Mouse (Mus musculus) liver, embryonic 14.5 days (tissue): ENCODE results near the gene Map2k5. TPM values are rescaled to one million over a fixed set of nuclear protein-coding genes. Genes with fewer than 3 reads are reported as not detected.

ENCODE experiments used
- ATAC-seq: fragments of 200-750 bp; cut with Nextera tagmentation; 2 replicates; pipeline ENCODE4 v1.8.0; 2017; ENCODE audit warnings: moderate number of reproducible peaks, mild to moderate bottlenecking, moderate library complexity; ENCODE audit not compliant: insufficient read depth
- DNase-seq, 3 experiments: peaks; one replicate each; pipeline ENCODE4 v3.0.0-alpha.2; 2012 to 2013; ENCODE audit warnings: low read depth in 3 of 3, low spot score in 3 of 3
- H3K27ac ChIP-seq: fragments of 300-500 bp; sonication (generic); 2 replicates; pipeline ENCODE4 v1.5.1; 2014; ENCODE audit warnings: moderate library complexity, mild to moderate bottlenecking, control low read depth, inconsistent platforms
- H3K27me3 ChIP-seq: fragments of 300-500 bp; sonication (generic); 2 replicates; pipeline ENCODE4 v1.6.1; 2014; ENCODE audit warnings: mild to moderate bottlenecking, low read length, moderate library complexity; ENCODE audit not compliant: control insufficient read depth, insufficient read depth
- H3K36me3 ChIP-seq: fragments of 300-500 bp; sonication (generic); replicated peaks from 2 replicates; pipeline ENCODE4 v1.6.1; 2014; ENCODE audit warnings: low read depth; ENCODE audit not compliant: control insufficient read depth, insufficient read depth
- H3K4me1 ChIP-seq, 2 experiments: fragments of 200-500 bp in 1 of 2; fragments of 300-500 bp in 1 of 2; sonication (generic) in 1 of 2; replicated peaks; 2 replicates each; pipeline ENCODE4 v1.6.1; 2012 to 2014; ENCODE audit warnings: antibody characterized with exemption in 1 of 2, inconsistent platforms in 1 of 2, low read length in 1 of 2; ENCODE audit not compliant: control insufficient read depth in 2 of 2, insufficient read depth in 2 of 2
- H3K4me2 ChIP-seq: fragments of 300-500 bp; sonication (generic); 2 replicates; pipeline ENCODE4 v1.6.1; 2014; ENCODE audit warnings: low read depth, mild to moderate bottlenecking, control low read depth, moderate library complexity
- H3K4me3 ChIP-seq, 2 experiments: fragments of 200-500 bp in 1 of 2; fragments of 300-500 bp in 1 of 2; sonication (generic) in 1 of 2; 2 replicates each; pipeline ENCODE4 v1.5.1; 2012 to 2014; ENCODE audit warnings: low read depth in 2 of 2, low read length in 2 of 2, mild to moderate bottlenecking in 2 of 2, control low read depth in 1 of 2, inconsistent platforms in 1 of 2, moderate library complexity in 1 of 2; ENCODE audit not compliant: insufficient read depth in 1 of 2
- H3K9ac ChIP-seq: fragments of 300-500 bp; sonication (generic); replicated peaks from 2 replicates; pipeline ENCODE4 v1.6.1; 2014; ENCODE audit warnings: mild to moderate bottlenecking, control low read depth, moderate library complexity
- H3K9me3 ChIP-seq: fragments of 300-500 bp; sonication (generic); 2 replicates; pipeline ENCODE4 v1.6.1; 2016; ENCODE audit warnings: low read length, mixed read lengths; ENCODE audit not compliant: control insufficient read depth
- CTCF ChIP-seq: IDR thresholded peaks from 2 replicates; pipeline ENCODE4 v1.5.1; 2016; ENCODE audit warnings: antibody characterized with exemption, low read depth, control low read depth
- EP300 ChIP-seq: IDR thresholded peaks from 2 replicates; pipeline ENCODE4 v1.6.1; 2016; ENCODE audit warnings: antibody characterized with exemption, low read depth
- WGBS: fragments of 180-500 bp; shearing (Covaris S2); extraction: QIAGEN DNeasy Blood & Tissue Kit; methylation state at CpG from one replicate; pipeline ENCODE4 v1.1.7; 2014; ENCODE audit not compliant: insufficient replicate concordance; 5-methylcytosine and 5-hydroxymethylcytosine counted together
- polyA plus RNA-seq, 2 experiments: library from polyadenylated mRNA; depleted of rRNA in 1 of 2; stranded (reverse) in 1 of 2; unstranded in 1 of 2; fragments of >200 nt; fragmentation: Nextera tagmentation in 1 of 2; extraction: Ambion mirVana in 1 of 2; gene quantifications; 2 replicates each; pipeline versions ENCODE4 v1.2.1 to v1.2.3; 2012 to 2014

The Map2k5 gene
- polyA plus RNA-seq, 2 experiments, result 6.1 to 7.4 TPM

DNA sequence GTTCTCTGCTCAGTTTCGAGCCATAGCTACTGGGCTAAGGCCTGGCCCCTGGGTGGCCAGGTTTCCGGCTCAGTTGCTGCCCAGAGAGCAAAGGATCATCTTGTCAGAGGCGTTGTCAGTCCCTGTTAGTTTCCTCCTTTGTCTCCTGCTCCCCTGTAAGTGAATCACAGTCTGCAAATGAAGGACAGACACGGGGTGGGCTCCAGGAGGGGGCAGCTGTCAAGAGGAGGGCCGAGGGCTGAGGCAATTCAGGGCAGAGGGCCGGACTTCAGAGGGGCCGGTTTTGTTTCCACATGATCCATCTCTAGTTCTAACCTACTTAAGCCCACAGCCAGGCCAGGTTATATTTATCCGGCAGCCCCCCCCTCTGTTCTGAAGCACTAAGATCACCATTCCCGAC is 212.6 kb downstream of the Map2k5 start:
- no peak for ATAC-seq
- Histone ChIP-seq H3K4me1 (no peaks in the 10 kb centered on the region), H3K9ac (no peak overlapping the region), H3K4me2 (no peak overlapping the region), H3K27ac (no peak overlapping the region), H3K36me3 (no peaks in the 10 kb centered on the region), H3K4me3 (no peak overlapping the region), H3K27me3 (no peaks in the 10 kb centered on the region), H3K9me3 (no peaks in the 10 kb centered on the region)
- DNase-seq, result no peak
- TF ChIP-seq CTCF (no peak), EP300 (no peak)
- 59% methylated on average over 9 of the region's 9 CpGs for WGBS

DNA sequence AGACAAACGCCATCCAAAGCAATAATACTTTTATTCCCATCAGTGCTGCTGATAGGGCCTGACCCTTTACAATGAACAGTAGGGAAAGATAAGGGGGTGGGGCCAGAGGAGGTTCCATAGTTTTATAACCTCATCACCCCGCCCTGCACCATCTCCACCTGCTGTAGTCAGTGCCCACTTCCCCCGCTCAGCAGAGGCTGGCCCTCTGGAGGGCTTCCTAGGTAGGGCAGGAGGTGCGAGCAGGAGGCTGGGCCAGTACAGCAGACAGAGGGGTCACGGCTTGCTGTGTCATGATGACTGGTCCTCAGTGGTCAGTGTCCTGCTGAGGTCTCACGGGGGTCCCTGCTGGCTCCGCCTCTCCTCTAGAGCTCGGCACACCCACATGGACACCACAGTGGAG is 213.9 kb downstream of the Map2k5 start:
- no peak for TF ChIP-seq EP300
- TF ChIP-seq CTCF, result no peak
- no peak for ATAC-seq
- 66% methylated on average over 8 of the region's 8 CpGs for WGBS

DNA sequence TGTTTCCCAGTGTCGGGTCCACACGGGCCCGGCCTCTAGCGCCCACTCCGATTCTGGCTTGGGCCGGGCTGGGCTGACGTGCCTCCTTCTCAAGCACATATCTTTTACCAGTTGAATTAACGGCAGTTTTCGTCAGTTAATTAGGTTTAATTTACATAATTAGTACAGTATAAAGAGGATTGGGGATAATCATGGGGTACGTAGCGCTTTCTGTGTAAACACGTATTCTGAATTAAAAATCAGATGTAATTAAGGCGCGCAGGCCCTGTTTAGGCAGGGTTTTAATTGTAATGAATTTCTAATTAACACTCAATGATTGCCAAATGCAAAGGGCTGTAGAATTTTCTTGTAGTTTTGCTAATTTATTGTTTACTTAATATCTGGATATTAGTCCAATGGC is 225.8 kb downstream of the Map2k5 start:
- H3K4me1 ChIP-seq, result no peaks in the 10 kb centered on the region
- no peak overlapping the region for H3K4me2 ChIP-seq
- no peak for ATAC-seq
- H3K27ac ChIP-seq, result no peak overlapping the region
- H3K36me3 ChIP-seq, result no peaks in the 10 kb centered on the region
- no peak overlapping the region for H3K4me3 ChIP-seq
- 33% methylated on average over 14 of the region's 14 CpGs for WGBS
- peaks cover 69% of the 10 kb centered on the region for H3K27me3 ChIP-seq
- H3K9me3 ChIP-seq, result no peaks in the 10 kb centered on the region
- DNase-seq, result no peak
- H3K9ac ChIP-seq, result no peak overlapping the region
- TF ChIP-seq EP300 (no peak), CTCF (no peak)

More for the DNA sequence above, 213.9 kb downstream of the Map2k5 start:
- no peaks in the 10 kb centered on the region for H3K9me3 ChIP-seq
- no peaks in the 10 kb centered on the region for H3K36me3 ChIP-seq
- no peak for DNase-seq
- no peak overlapping the region for H3K4me2 ChIP-seq
- no peak overlapping the region for H3K9ac ChIP-seq
- H3K27me3 ChIP-seq, result no peaks in the 10 kb centered on the region
- H3K4me1 ChIP-seq, result no peaks in the 10 kb centered on the region
- H3K27ac ChIP-seq, result no peak overlapping the region
- H3K4me3 ChIP-seq, result no peak overlapping the region

DNA sequence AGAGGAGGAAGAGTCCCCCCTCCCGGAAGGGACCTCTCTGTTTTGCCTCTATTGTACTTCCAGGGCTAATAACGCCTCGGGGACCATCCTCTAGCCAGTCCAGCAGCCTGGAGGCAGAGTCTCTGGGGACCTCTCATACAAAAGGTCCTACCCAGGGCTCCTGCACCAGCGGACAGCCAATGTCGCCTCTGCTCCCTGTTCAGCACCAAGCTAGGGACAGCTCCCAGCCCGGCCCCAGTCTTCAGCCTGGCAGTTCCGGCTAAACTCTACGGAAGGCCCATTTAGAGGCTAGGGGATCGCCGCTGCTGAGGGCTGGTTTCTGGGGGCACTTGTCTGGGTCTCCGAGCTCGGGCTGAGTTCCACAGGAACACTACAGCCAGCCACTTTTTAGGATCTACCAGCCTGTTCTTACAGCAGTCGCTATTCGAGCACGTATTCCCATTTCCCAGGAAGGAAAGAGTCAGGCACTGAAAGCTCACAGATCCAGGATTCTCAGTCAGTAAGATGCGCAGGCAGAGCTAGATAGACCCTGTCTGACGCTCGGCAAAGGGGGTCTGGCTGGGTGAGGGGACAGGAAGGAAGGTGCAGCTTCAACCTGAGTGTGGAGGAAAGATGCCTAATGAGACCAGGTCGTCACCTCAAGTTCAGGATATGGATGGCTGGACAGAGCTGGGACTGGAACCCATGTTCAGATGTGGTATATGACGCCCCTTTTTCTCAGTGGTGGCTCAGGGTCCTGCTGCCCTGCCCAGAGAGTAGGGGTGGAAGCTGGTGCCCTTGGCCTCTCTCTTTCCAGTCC is 226.4 kb downstream of the Map2k5 start:
- H3K27ac ChIP-seq, result no peak overlapping the region
- TF ChIP-seq EP300 (no peak), CTCF (no peak)
- H3K36me3 ChIP-seq, result no peaks in the 10 kb centered on the region
- no peaks in the 10 kb centered on the region for H3K9me3 ChIP-seq
- no peak for ATAC-seq
- peak; percentile 24 to 35 (median 29) for DNase-seq
- H3K4me3 ChIP-seq, result no peak overlapping the region
- H3K4me2 ChIP-seq, result no peak overlapping the region
- WGBS, result 5% methylated on average over 20 of the region's 20 CpGs
- no peaks in the 10 kb centered on the region for H3K4me1 ChIP-seq
- no peak overlapping the region for H3K9ac ChIP-seq
- H3K27me3 ChIP-seq, result peaks cover 76% of the 10 kb centered on the region

DNA sequence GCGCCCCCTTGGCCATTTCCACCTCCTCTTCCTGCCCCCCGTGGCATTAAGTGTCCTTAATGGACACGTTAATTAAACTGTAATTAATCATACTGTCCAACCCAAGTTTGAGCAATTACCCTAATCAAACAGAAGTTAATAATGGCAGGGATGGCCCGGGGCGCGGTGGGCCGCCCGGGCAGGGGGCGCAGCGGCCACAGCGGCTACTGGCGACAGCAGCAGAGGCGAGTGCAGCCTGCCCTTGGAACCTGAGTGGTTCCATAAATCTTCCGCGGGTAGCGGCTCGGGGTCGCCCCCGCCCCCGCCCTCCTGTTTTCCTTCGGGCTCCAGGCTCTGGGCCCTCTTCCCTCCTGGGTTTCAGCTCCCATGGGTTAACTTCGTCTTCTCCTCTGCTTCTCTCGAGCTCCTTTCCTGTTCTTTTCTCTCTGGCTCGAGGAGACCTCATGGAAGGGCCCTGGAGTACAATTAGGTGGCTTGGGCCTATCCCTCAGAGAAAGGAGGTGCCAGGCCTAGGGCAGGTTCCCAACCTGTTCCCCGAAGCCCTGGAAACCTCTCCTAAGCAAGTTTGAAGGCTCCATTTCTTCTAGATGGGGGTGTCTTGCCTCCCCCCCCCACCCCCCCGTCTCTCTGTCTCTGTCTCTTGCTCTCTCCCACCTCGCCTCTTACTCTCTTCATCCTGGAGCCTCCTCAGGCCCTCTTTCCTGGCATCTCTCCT is 227.5 kb downstream of the Map2k5 start:
- no peak for DNase-seq

More for the DNA sequence above, 227.5 kb downstream of the Map2k5 start:
- TF ChIP-seq CTCF (no peak), EP300 (no peak)
- ATAC-seq, result no peak
- H3K27me3 ChIP-seq, result peaks cover 86% of the 10 kb centered on the region
- 3% methylated on average over 27 of the region's 27 CpGs for WGBS
- no peak overlapping the region for H3K27ac ChIP-seq
- no peaks in the 10 kb centered on the region for H3K4me1 ChIP-seq
- no peaks in the 10 kb centered on the region for H3K9me3 ChIP-seq
- H3K4me2 ChIP-seq, result no peak overlapping the region
- H3K36me3 ChIP-seq, result no peaks in the 10 kb centered on the region
- no peak overlapping the region for H3K4me3 ChIP-seq
- H3K9ac ChIP-seq, result no peak overlapping the region
